Mouse (Mus musculus): ENCODE data around the gene Tsc2. TPM values are rescaled to one million over a fixed set of nuclear protein-coding genes. Genes with fewer than 3 reads are reported as not detected.

The Tsc2 gene
- total and polyA plus RNA-seq, 2 experiments from 2014 or later: 34.4 to 55.4 TPM

GRCm38 (mm10) chr17:24642791-24643343, 10.4 kb upstream of the Tsc2 start:
- peaks cover 28% of the 10 kb centered on the region for H3K36me3 ChIP-seq (replicated peaks; ENCODE audit: control insufficient read depth, insufficient read depth, low read length)
- 0 out of 2 replicates have a peak overlapping the region, but pooled peaks have one; percentile 91 for H3K27ac ChIP-seq (ENCODE audit: low read depth)
- H3K4me1 ChIP-seq (ENCODE audit: control insufficient read depth, insufficient read depth): 0 out of 2 replicates have a peak, but pooled peaks cover 9% of the 10 kb centered on the region
- TF ChIP-seq CTCF (IDR thresholded peaks at IDR 0.05; ENCODE audit: low read depth) (no peak), EP300 (IDR thresholded peaks at IDR 0.05; ENCODE audit: low read depth) (no peak)
- H3K27me3 ChIP-seq (ENCODE audit: control insufficient read depth, insufficient read depth, low read length): no peaks in the 10 kb centered on the region
- ATAC-seq (ENCODE audit: insufficient read depth, low read depth) (no peak), DNase-seq (ENCODE audit: low spot score) (no peak)
- no peak overlapping the region for H3K9ac ChIP-seq (replicated peaks; ENCODE audit: low read depth, low read length)
- WGBS: 70% methylated on average over 6 of the region's 6 CpGs
- H3K4me2 ChIP-seq (ENCODE audit: low read depth, low read length): peak overlapping the region; percentile 56
- H3K4me3 ChIP-seq (ENCODE audit: low read depth, low read length): peak overlapping the region; percentile 34
- no peaks in the 10 kb centered on the region for H3K9me3 ChIP-seq (replicated peaks; ENCODE audit: control insufficient read depth, low read length)

GRCm38 (mm10) chr17:24641944-24642343, 9.5 kb upstream of the Tsc2 start:
- Histone ChIP-seq H3K9ac (replicated peaks; ENCODE audit: low read depth, low read length) (no peak overlapping the region), H3K9me3 (replicated peaks; ENCODE audit: control insufficient read depth, low read length) (no peaks in the 10 kb centered on the region), H3K27ac (ENCODE audit: low read depth) (no peak overlapping the region), H3K27me3 (ENCODE audit: control insufficient read depth, insufficient read depth, low read length) (no peaks in the 10 kb centered on the region), H3K4me3 (ENCODE audit: low read depth, low read length) (no peak overlapping the region), H3K4me1 (ENCODE audit: control insufficient read depth, insufficient read depth) (peaks cover 9% of the 10 kb centered on the region; the same call in 1 of the 2 replicates), H3K4me2 (ENCODE audit: low read depth, low read length) (no peak overlapping the region), H3K36me3 (replicated peaks; ENCODE audit: control insufficient read depth, insufficient read depth, low read length) (peaks cover 28% of the 10 kb centered on the region)
- DNase-seq (ENCODE audit: low spot score) (no peak), ATAC-seq (ENCODE audit: insufficient read depth, low read depth) (no peak)
- WGBS: 88% methylated on average over 14 of the region's 14 CpGs
- TF ChIP-seq EP300 (IDR thresholded peaks at IDR 0.05; ENCODE audit: low read depth) (no peak), CTCF (IDR thresholded peaks at IDR 0.05; ENCODE audit: low read depth) (no peak)

- H3K36me3 ChIP-seq (replicated peaks; ENCODE audit: control insufficient read depth, insufficient read depth, low read length): peaks cover 28% of the 10 kb centered on the region
- no peaks in the 10 kb centered on the region for H3K9me3 ChIP-seq (replicated peaks; ENCODE audit: control insufficient read depth, low read length)
- WGBS: 89% methylated on average over 15 of the region's 15 CpGs
- peaks cover 13% of the 10 kb centered on the region for H3K4me1 ChIP-seq (ENCODE audit: control insufficient read depth, insufficient read depth)
- no peak overlapping the region for H3K9ac ChIP-seq (replicated peaks; ENCODE audit: low read depth, low read length)
- no peak overlapping the region for H3K4me2 ChIP-seq (ENCODE audit: low read depth, low read length)
- H3K4me3 ChIP-seq (ENCODE audit: low read depth, low read length): no peak overlapping the region
- no peak overlapping the region for H3K27ac ChIP-seq (ENCODE audit: low read depth)
- TF ChIP-seq CTCF (IDR thresholded peaks at IDR 0.05; ENCODE audit: low read depth) (no peak), EP300 (IDR thresholded peaks at IDR 0.05; ENCODE audit: low read depth) (no peak)
- H3K27me3 ChIP-seq (ENCODE audit: control insufficient read depth, insufficient read depth, low read length): no peaks in the 10 kb centered on the region
- ATAC-seq (ENCODE audit: insufficient read depth, low read depth) (no peak), DNase-seq (ENCODE audit: low spot score) (no peak)
Observed at GRCm38 (mm10) chr17:24640581-24640980, 8.2 kb upstream of the Tsc2 start.

GRCm38 (mm10) chr17:24640119-24640518, 7.7 kb upstream of the Tsc2 start:
- Histone ChIP-seq H3K9me3 (replicated peaks; ENCODE audit: control insufficient read depth, low read length) (no peaks in the 10 kb centered on the region), H3K27ac (ENCODE audit: low read depth) (0 out of 2 replicates have a peak overlapping the region, but pooled peaks have one; percentile 18), H3K9ac (replicated peaks; ENCODE audit: low read depth, low read length) (no peak overlapping the region; the same call in 1 of the 2 replicates), H3K4me2 (ENCODE audit: low read depth, low read length) (no peak overlapping the region), H3K36me3 (replicated peaks; ENCODE audit: control insufficient read depth, insufficient read depth, low read length) (peaks cover 28% of the 10 kb centered on the region), H3K4me3 (ENCODE audit: low read depth, low read length) (no peak overlapping the region), H3K27me3 (ENCODE audit: control insufficient read depth, insufficient read depth, low read length) (no peaks in the 10 kb centered on the region), H3K4me1 (ENCODE audit: control insufficient read depth, insufficient read depth) (peaks cover 17% of the 10 kb centered on the region)
- ATAC-seq (ENCODE audit: insufficient read depth, low read depth): no peak
- TF ChIP-seq CTCF (IDR thresholded peaks at IDR 0.05; ENCODE audit: low read depth): no peak
- no peak for TF ChIP-seq EP300 (IDR thresholded peaks at IDR 0.05; ENCODE audit: low read depth)
- WGBS: 85% methylated on average over 7 of the region's 7 CpGs
- DNase-seq (ENCODE audit: low spot score): no peak

GRCm38 (mm10) chr17:24639571-24639988, 7.2 kb upstream of the Tsc2 start:
- no peak overlapping the region for H3K9ac ChIP-seq (replicated peaks; ENCODE audit: low read depth, low read length)
- H3K9me3 ChIP-seq (replicated peaks; ENCODE audit: control insufficient read depth, low read length): no peaks in the 10 kb centered on the region
- no peak for TF ChIP-seq EP300 (IDR thresholded peaks at IDR 0.05; ENCODE audit: low read depth)
- no peak overlapping the region for H3K4me3 ChIP-seq (ENCODE audit: low read depth, low read length)
- ATAC-seq (ENCODE audit: insufficient read depth, low read depth) (no peak), DNase-seq (ENCODE audit: low spot score) (no peak)
- peaks cover 14% of the 10 kb centered on the region for H3K4me1 ChIP-seq (ENCODE audit: control insufficient read depth, insufficient read depth)
- H3K36me3 ChIP-seq (replicated peaks; ENCODE audit: control insufficient read depth, insufficient read depth, low read length): peaks cover 28% of the 10 kb centered on the region
- H3K4me2 ChIP-seq (ENCODE audit: low read depth, low read length): no peak overlapping the region
- H3K27ac ChIP-seq (ENCODE audit: low read depth): peak overlapping the region; percentile 71
- 73% methylated on average over 5 of the region's 5 CpGs for WGBS
- no peaks in the 10 kb centered on the region for H3K27me3 ChIP-seq (ENCODE audit: control insufficient read depth, insufficient read depth, low read length)

- TF ChIP-seq EP300 (IDR thresholded peaks at IDR 0.05; ENCODE audit: low read depth) (no peak), CTCF (IDR thresholded peaks at IDR 0.05; ENCODE audit: low read depth) (no peak)
- ATAC-seq (ENCODE audit: insufficient read depth, low read depth): peak; percentile 61
- Histone ChIP-seq H3K4me3 (ENCODE audit: low read depth, low read length) (no peak overlapping the region), H3K36me3 (replicated peaks; ENCODE audit: control insufficient read depth, insufficient read depth, low read length) (peaks cover 28% of the 10 kb centered on the region), H3K4me2 (ENCODE audit: low read depth, low read length) (no peak overlapping the region), H3K27ac (ENCODE audit: low read depth) (peak overlapping the region; percentile 71), H3K27me3 (ENCODE audit: control insufficient read depth, insufficient read depth, low read length) (no peaks in the 10 kb centered on the region), H3K9me3 (replicated peaks; ENCODE audit: control insufficient read depth, low read length) (no peaks in the 10 kb centered on the region), H3K4me1 (ENCODE audit: control insufficient read depth, insufficient read depth) (peaks cover 8% of the 10 kb centered on the region), H3K9ac (replicated peaks; ENCODE audit: low read depth, low read length) (no peak overlapping the region)
- DNase-seq (ENCODE audit: low spot score): no peak
- 69% methylated on average over 9 of the region's 9 CpGs for WGBS
Observed at GRCm38 (mm10) chr17:24638840-24639239, 6.4 kb upstream of the Tsc2 start.
